Comparison of ENCODE assay signal across 9 mouse cellular contexts in the genomic region with DNA sequence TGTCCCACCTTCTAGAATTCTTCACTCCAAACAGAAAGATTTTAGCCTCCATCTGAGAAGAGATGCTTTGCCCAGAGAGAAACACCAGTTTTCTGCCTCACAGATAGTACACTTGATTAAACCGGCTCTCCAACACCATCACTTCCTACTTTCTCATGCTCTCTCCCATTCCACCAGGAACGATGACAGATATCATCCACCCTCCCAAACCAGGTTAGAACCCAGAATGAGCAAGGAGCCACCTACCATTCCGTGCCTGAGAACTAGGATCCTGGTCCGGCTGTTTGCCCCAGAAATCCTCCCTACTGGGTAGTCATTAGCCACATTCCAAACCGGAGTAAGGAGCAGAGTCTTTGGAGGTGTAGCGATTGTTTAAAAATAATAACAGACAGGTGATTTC. TPM values are rescaled to one million over a fixed set of nuclear protein-coding genes. Genes with fewer than 3 reads are reported as not detected.
DNase-seq lines count a peak whose midpoint lies in the region; ATAC-seq lines count a peak whose summit lies in the region.
"Had no signal": no experiment of that assay in that cellular context is flagged by ENCODE, and none has a peak within 500 bp of the region (broad histone marks: within the 10 kb centered on the region; RNA-seq: fewer than 3 reads in every experiment).

No protein-coding gene starts in this region.

- DNase-seq in right cerebral cortex, adult 2 months (ENCODE audit: low spot score in 2 of 2) = peak; percentile 30 to 43
- DNase-seq in right cerebral cortex, adult 18-20 months = no peak
- no peak for DNase-seq in embryonic facial prominence, embryonic 14.5 days (ENCODE audit: low spot score)
- DNase-seq in retina, postnatal 1 day = peak; percentile 35
- no peak for DNase-seq in gastrocnemius, postnatal 14 days
- DNase-seq in right cerebral cortex, postnatal 4 days = no peak
- DNase-seq in liver = no peak

- H3K4me2 ChIP-seq in embryonic facial prominence, embryonic 14.5 days (ENCODE audit: low read depth, low read length) = peak overlapping the region; percentile 56
- H3K4me2 ChIP-seq in intestine, embryonic 15.5 days (replicated peaks) = peak overlapping the region; percentile 50; the same call in 1 of the 2 replicates

- peak overlapping the region; percentile 24; the same call in 1 of the 2 replicates for H3K27ac ChIP-seq in embryonic facial prominence, embryonic 14.5 days (replicated peaks; ENCODE audit: low read depth, low read length)
- no peak overlapping the region for H3K27ac ChIP-seq in intestine, embryonic 15.5 days

- ATAC-seq in embryonic facial prominence, embryonic 14.5 days (ENCODE audit: low read depth) = no peak
- ATAC-seq in intestine, embryonic 15.5 days = no peak

- 0 out of 2 replicates have a peak, but pooled peaks cover 3% of the 10 kb centered on the region for H3K9me3 ChIP-seq in embryonic facial prominence, embryonic 14.5 days (ENCODE audit: control insufficient read depth, low read length)
- no peaks in the 10 kb centered on the region for H3K9me3 ChIP-seq in intestine, embryonic 15.5 days

- no peaks in the 10 kb centered on the region for H3K4me1 ChIP-seq in embryonic facial prominence, embryonic 14.5 days (ENCODE audit: control insufficient read depth, insufficient read depth, low read length)
- no peaks in the 10 kb centered on the region; the same call in none of the 2 replicates for H3K4me1 ChIP-seq in intestine, embryonic 15.5 days (replicated peaks)

- 22% methylated on average over 6 of the region's 6 CpGs for WGBS in embryonic facial prominence, embryonic 14.5 days
- 31% methylated on average over 6 of the region's 6 CpGs for WGBS in intestine, embryonic 15.5 days

- no peaks in the 10 kb centered on the region for H3K36me3 ChIP-seq in embryonic facial prominence, embryonic 14.5 days (ENCODE audit: control insufficient read depth, insufficient read depth, low read length)
- H3K36me3 ChIP-seq in intestine, embryonic 15.5 days = no peaks in the 10 kb centered on the region

- intact Hi-C loops in gastrocnemius, postnatal 14 days (cut with DNase I; ENCODE audit: low total_unique reads) = no loop called here

- H3K4me3 ChIP-seq in embryonic facial prominence, embryonic 14.5 days (ENCODE audit: low read depth, low read length) = peak overlapping the region; percentile 29
- no peak overlapping the region for H3K4me3 ChIP-seq in intestine, embryonic 15.5 days (replicated peaks)

- no peaks in the 10 kb centered on the region for H3K27me3 ChIP-seq in embryonic facial prominence, embryonic 14.5 days (replicated peaks; ENCODE audit: control insufficient read depth, insufficient read depth, low read length)
- H3K27me3 ChIP-seq in intestine, embryonic 15.5 days (replicated peaks) = 0 out of 2 replicates have a peak, but pooled peaks cover 9% of the 10 kb centered on the region

- H3K9ac ChIP-seq in embryonic facial prominence, embryonic 14.5 days (ENCODE audit: low read depth, low read length) = peak overlapping the region; percentile 52; the same call in 1 of the 2 replicates
- no peak overlapping the region for H3K9ac ChIP-seq in intestine, embryonic 15.5 days

RNA-seq across cellular contexts. Expression of a gene that starts 0.5 kb away (rescaled TPM):
- 4.9 and 5.3 TPM in 2 replicates for polyA plus RNA-seq in embryonic facial prominence, embryonic 14.5 days (2014; fragmentation: Nextera tagmentation; extraction: Ambion mirVana)
- polyA plus RNA-seq in intestine, embryonic 15.5 days (2015; fragmentation: Nextera tagmentation; extraction: Ambion mirVana) = 6.5 and 7.0 TPM in 2 replicates
- total RNA-seq in gastrocnemius, postnatal 14 days (2021) = under 1 TPM; 0.69 to 0.80 TPM
- total RNA-seq: hematopoietic stem cell, adult 5-6 weeks had no signal

Comparison
In these comparisons a context has a peak if more than half of its experiments do, and no peak if none do; other contexts are left out.
1. DNase-seq: peak in right cerebral cortex, adult 2 months (2 of 2) and retina, postnatal 1 day (single experiment); none in right cerebral cortex, adult 18-20 months (single experiment), embryonic facial prominence, embryonic 14.5 days (single experiment), gastrocnemius, postnatal 14 days (single experiment), right cerebral cortex, postnatal 4 days (single experiment) and liver (single experiment).